Mouse (Mus musculus): ENCODE data around the gene Smyd1. TPM values are rescaled to one million over a fixed set of nuclear protein-coding genes. Genes with fewer than 3 reads are reported as not detected.
"Not testable (repeated sequence)": the region's sequence is repeated elsewhere in the genome, so short reads cannot be mapped to it uniquely, and the experiment has no call there.

Gene Smyd1
- total RNA-seq, 1 experiment from 2014 or later = 0.52 TPM

DNA sequence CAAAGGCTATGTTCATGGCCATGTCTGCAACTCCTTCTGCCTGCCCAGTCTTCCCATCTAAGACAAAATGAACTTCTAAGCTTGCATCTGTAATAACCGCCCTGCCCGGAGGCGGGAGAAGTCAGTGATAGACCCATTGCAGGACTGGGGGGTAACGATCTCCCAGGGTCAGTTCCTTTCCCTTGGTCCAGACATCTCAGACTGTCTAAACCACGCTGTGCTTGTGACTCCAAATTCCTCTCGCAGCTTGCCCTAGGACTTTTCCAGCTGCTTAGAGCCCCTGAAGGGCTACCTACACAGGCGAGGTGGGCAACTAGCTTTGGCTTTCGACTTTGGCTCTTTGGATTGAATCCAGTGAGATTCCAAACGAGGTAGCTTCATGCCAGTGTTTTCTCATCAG is 2.8 kb upstream of the Smyd1 start:
- DNase-seq = no peak

DNA sequence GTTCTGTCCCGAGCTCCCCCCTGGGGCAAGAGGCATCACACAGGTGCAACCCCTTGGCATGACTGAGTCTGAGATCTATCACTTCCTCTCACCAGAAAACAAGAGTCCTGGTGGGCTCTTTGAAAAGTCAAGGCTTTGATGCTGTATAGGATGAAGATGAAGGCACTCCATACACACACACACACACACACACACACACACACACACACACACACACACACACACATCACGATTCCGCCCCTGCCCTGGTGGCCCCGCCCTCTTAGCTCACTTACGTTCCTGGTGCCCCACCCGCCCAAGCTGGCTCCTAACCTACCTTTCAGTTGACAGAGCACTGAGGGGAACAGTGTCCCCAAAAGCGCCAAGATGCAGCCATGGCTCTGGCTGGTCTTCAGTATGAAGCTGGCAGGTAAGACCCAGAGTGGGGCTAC is 473 bp upstream of the Smyd1 start, which contains the start of gene Cd8b1:
Gene Cd8b1, plus strand, starts transcription at position 298 of the 431 bp plus-strand sequence.
- no peak for DNase-seq

- no peak for DNase-seq
Observed at GRCm38 (mm10) chr6:71307486-71307885, 14.5 kb downstream of the Smyd1 start.

- DNase-seq = no peak
Observed at GRCm38 (mm10) chr6:71302097-71302731, 19.8 kb downstream of the Smyd1 start.

DNA sequence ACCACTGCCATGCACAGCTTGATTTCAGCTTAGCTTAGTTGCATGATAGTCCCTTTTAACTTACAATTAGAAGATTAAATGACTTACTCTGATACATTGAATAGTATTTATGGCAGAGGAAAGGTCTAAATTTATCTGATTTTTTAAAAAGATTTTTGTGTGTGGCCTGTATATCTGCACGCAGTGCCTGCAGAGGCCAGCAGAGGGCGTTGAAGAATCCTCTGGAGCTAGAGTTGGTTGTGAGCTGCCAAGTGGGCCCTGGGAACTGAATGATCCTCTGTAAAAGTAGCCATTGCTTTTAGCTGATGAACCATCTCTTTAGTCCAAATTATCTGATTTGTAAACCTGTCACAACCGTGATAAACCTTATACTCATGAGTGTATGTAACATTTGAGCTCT is 23.3 kb downstream of the Smyd1 start:
- peak; percentile 29 for DNase-seq

- DNase-seq = no peak
Observed at GRCm38 (mm10) chr6:71298051-71298450, 24.0 kb downstream of the Smyd1 start.

- no peak for DNase-seq
Observed at GRCm38 (mm10) chr6:71295303-71295702, 26.7 kb downstream of the Smyd1 start.

DNA sequence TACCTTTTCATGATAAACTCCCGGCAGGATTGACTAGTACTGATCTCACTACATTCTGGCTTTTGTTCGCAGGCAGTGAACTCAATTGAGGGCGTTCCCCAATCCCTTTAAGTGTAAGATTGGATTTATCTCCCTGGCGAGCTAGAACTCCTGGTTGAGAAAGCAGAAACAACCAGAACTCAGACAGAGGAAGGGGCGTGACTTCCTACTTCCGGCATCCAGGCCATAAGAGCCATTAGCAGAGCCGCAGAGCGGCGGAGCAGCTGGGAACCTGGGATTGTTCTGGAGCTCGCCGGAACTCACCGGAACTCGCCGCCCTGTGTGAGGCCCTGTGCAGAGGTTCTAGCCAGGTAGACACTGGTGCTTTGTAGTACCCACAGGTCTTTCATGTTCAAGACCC is 28.5 kb downstream of the Smyd1 start:
- DNase-seq = no peak

DNA sequence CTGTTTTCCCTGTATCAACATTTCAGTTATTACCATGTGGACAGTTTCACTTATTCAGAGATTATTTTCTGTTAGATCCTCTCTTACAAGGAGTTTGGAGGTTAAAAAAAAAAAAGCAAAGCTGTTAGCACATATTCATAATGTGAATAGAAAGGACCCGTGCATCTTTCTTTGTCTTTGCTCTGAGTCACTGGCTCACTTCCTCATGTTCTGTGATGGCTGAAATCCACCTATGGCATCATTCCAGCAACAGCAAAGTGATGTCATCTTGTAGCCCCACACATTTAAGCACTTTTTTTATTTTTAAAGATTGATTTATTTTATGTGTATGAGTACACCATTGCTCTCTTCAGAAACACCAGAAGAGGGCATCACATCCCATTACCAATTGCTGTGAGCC is 42.6 kb downstream of the Smyd1 start:
- peak; percentile 14 for DNase-seq

DNA sequence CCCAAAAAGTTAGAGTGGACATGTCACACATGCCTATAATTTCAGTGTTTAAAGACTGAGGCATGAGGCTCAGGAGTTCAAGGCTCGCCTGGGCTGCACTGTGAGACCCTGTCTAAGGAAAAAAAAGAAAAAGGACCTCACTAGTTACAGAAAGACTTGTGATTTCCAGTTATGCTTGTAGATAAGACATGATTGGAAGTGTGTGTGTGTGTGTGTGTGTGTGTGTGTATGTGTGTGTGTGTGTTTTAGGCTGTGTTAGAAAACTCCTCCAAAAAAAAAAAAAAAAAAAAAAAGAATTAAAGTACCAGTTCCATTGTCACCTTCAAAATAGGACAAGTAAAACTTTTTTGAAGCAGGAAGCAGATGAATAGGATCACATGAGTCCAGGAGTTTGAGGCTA is 47.4 kb downstream of the Smyd1 start:
- no peak for DNase-seq

DNA sequence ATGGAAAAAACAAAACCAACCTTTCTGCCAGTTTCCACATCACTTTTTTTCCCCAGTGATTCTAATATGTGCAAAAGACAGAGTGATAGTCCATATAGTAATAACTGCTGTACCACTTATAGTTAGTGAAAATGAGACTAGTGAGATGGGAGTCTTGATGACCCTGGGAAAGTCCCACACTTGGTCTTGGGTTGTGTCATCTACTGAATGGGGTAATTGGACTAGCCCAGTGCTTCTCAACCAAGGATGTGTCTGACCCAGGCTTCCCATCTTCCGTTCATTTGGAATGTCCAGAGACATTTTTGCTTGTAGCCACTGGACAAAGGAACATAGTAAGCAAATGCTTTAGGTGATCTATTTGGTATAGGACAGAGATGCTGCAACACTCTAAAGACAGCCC is 48.3 kb downstream of the Smyd1 start:
- no peak for DNase-seq

GRCm38 (mm10) chr6:71272316-71272741 is 49.7 kb downstream of the Smyd1 start:
- DNase-seq = no peak

DNA sequence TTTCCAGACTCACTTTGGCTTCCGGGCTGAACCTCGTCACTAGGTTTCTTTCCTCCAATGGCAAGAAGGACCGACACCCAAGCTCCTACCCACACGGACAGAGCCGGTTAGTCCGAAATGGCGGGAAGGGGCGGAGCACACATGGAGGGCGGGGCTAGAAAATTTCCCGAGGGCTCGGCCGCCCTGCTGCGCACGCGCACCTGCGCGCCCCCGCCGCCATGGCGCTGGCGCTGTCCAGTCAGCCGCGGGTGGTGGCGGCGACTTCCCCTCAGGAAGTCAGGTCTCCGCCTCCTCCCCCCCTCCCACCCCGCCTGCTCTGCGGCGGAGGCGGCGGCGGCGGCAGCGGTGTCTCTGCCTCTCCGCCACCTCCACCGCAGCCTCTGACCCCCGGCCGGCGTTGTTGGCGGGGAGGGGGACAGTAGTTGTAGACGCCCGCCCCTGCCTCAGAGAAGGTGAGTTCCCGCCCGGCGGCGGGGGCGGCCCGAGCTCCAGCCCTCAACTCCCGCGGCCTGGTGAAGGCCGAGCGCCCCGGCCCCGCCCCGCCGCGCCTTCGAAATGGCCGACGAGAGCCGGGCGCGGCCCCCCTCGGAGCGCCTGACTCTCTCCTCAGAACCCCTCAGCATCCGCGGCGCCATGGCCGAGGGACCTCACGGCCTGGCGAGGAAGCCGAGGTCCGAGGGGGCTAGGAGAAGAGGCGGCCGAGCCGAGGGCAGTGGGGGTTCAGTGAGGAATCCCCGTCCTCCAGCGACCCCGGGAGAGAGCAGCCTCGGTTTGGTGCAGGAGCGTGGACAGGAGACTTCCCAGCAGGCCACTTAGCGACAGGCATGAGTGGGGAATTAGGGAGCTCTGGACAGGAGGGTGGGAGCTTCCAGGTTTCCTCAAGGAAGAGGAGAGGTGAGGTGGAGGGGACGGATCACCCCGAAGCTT is 50.4 kb downstream of the Smyd1 start, which contains the start of gene Krcc1:
Gene Krcc1, plus strand, starts transcription at position 289 of the 927 bp plus-strand sequence.
- peak; percentile 99 for DNase-seq

- DNase-seq = no peak
Observed at GRCm38 (mm10) chr6:71271057-71271388, 51.0 kb downstream of the Smyd1 start.

GRCm38 (mm10) chr6:71270301-71271056 is 51.6 kb downstream of the Smyd1 start:
- DNase-seq = peak; percentile 71

DNA sequence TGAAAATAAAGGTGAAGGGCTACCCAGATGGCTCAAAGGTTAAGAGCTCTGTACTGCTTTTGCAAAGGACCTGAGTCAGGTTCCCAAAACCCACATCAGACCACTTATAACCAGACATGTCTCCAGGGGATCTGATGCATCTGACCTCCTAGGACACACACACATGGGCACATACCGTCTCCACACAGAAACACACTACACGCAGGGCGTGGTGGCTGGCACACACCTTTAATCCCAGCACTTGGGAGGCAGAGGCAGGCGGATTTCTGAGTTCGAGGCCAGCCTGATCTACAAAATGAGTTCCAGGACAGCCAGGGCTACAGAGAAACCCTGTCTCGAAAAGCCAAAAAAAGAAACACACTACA is 52.4 kb downstream of the Smyd1 start:
- DNase-seq = not testable (repeated sequence)

GRCm38 (mm10) chr6:71268929-71269685 is 52.9 kb downstream of the Smyd1 start:
- no peak for DNase-seq

DNA sequence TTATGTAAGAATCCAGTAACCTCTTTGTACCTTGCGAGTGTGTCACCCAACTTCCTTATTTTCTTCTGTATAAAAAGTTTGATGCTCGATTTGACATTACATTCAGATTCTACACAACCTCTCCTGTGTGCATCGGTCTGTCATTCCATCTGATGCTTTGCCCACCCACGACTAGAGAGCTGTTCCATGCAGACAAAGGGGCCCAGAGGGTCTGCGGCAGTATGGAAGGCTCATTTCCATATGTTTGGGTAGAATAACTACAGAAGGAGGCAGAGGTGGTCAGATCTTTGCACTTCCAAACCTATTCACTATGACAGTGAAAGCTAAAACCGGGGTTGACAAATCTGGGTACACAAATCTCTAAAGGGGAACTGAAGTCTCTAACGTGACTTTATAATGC is 54.4 kb downstream of the Smyd1 start:
- not testable (repeated sequence) for DNase-seq

DNA sequence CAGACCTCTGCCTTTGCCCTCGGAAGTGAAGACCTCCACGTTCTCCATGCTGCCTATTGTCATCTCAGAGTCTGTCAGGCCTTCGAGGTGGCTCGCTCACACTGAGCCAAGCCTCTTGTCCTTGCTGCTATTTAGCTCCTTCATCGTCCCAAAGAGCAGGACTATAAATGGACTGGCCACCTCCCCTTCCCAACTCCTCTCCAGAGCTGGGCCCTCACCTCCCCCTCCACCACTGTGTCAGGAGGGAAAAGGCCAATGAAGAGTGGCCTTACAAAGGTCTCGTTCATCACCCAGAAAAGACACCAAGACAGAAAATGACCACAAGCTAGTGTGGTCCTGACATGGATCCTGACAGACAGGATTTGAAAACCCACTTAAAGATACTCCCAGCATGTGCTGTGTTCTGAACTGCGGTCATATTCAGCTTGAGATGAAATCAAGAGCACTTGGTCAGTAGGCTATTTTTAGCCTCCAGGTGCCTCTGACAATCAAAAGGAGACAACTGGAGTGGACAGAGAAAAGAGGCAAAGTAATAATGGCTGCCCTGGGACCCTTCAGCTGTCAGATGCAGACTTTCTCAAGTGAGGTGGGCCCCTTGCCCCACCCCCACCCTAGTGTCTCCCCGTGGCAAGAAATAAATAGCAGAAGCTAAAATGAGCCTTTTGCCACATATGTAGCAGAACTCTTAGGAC is 59.7 kb downstream of the Smyd1 start:
- no peak for DNase-seq

GRCm38 (mm10) chr6:71261060-71261459 is 61.0 kb downstream of the Smyd1 start:
- no peak for DNase-seq

DNA sequence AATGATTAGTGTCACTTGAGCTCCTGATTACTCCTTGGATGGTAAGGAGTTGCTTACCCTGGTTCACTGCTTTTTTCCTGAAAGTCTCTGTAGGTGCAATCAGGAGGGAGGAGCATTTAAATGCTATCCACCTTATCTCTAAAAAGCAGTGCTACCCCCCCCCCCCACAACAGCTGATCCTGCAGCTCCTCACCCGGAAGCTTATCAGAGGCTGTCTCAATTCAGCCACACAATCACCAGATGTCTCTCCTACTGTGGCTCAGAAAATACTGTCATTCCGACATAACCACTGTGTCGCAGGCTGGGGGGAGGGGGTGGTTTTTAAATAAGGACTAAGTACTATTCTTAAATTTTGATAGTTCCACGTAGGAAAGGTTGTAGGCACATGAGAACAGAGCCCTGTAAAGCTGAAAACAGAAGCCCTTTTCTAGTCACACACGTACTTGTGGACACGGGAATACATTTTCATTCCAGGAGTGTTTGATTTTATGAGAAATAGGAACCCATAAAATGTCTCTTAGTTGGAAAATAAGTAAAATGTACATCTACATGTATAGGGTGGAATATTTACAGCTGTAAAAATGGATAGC is 61.9 kb downstream of the Smyd1 start:
- DNase-seq = no peak

All from adrenal gland, postnatal 14 days (tissue).